Comparison of ENCODE assay signal across 8 mouse cellular contexts in the genomic region with DNA sequence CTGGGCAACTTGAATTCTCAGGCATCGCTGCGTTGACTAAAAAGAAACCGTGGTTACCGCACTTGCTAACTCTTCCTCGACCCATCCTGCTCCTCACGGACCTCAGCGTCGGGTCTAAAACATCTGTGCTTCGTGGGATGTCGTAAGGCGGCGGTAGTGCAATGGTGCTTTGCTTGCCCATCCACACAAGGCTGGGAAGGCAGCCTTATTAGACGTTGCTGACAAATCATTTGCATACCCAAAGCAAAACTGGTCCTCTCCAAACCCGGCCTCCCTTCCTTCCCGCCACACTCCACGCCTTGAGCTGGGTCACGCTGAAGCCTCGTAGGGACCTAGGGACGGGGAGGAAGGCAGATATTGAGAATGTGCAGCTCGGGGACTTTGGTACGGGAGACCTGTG. TPM values are rescaled to one million over a fixed set of nuclear protein-coding genes. Genes with fewer than 3 reads are reported as not detected.
DNase-seq lines count a peak whose midpoint lies in the region; ATAC-seq and TF ChIP-seq lines count a peak whose summit lies in the region.

No protein-coding gene starts in this region.

- in situ Hi-C loops in CH12.LX (cut with MboI; ENCODE audit: low pct_ligation_motif_present, low pct_unique_long_range_greater_than_20kb, low sequenced_read_pairs): no loop called here

- TF ChIP-seq EP300 in CH12.LX (IDR thresholded peaks at IDR 0.05; ENCODE audit: low read length): no peak

- peaks cover 28% of the 10 kb centered on the region for H3K4me1 ChIP-seq in heart, embryonic 10.5 days
- H3K4me1 ChIP-seq in CH12.LX (ENCODE audit: control insufficient read depth in 1 of 2, insufficient read depth in 2 of 2): peaks cover 6 to 35% of the 10 kb centered on the region in 2 experiments
- H3K4me1 ChIP-seq in embryonic facial prominence, embryonic 12.5 days: peaks cover 19% of the 10 kb centered on the region

- H3K9ac ChIP-seq in CH12.LX (ENCODE audit: insufficient read depth, low read depth): peak overlapping the region; percentile 92
- peak overlapping the region; percentile 42 for H3K9ac ChIP-seq in embryonic facial prominence, embryonic 12.5 days

- peak; percentile 50 for ATAC-seq in embryonic facial prominence, embryonic 12.5 days (ENCODE audit: insufficient number of reproducible peaks, insufficient read depth, low FRiP score, low TSS enrichment)
- peak; percentile 39 for ATAC-seq in inflammation-experienced regulatory T-cells, adult 6 months

- H3K9me3 ChIP-seq in heart, embryonic 10.5 days: no peaks in the 10 kb centered on the region
- no peaks in the 10 kb centered on the region for H3K9me3 ChIP-seq in CH12.LX (replicated peaks; ENCODE audit: low read length)
- no peaks in the 10 kb centered on the region for H3K9me3 ChIP-seq in embryonic facial prominence, embryonic 12.5 days

- intact Hi-C loops in heart, postnatal 36 days (cut with DNase I): loop anchor here (1.0 to 2.0 kb wide), 2 partner anchors 61 to 123 kb away; partner anchors contain the start of genes Pphln1, Yaf2 and Zcrb1

- under 1% methylated on average over 21 of the region's 21 CpGs for WGBS in heart, embryonic 10.5 days
- WGBS in embryonic facial prominence, embryonic 12.5 days: under 1% methylated on average over 21 of the region's 21 CpGs
- WGBS in macrophage (ENCODE audit: missing documents): 1% methylated on average over 21 of the region's 21 CpGs

- peaks cover 6% of the 10 kb centered on the region; the same call in 1 of the 2 replicates for H3K36me3 ChIP-seq in heart, embryonic 10.5 days
- H3K36me3 ChIP-seq in CH12.LX (replicated peaks in 1 of 2; ENCODE audit: control insufficient read depth in 1 of 2, insufficient read depth in 1 of 2, low read length in 1 of 2): peaks cover 0 to 26% of the 10 kb centered on the region in 2 experiments
- H3K36me3 ChIP-seq in embryonic facial prominence, embryonic 12.5 days: peaks cover 7% of the 10 kb centered on the region; the same call in 1 of the 2 replicates
- H3K36me3 ChIP-seq in macrophage (ENCODE audit: inconsistent target): no peaks in the 10 kb centered on the region

- H3K4me3 ChIP-seq in heart, embryonic 10.5 days: peak overlapping the region; percentile 86
- H3K4me3 ChIP-seq in CH12.LX (replicated peaks in 1 of 3; ENCODE audit: low read depth in 2 of 3, low read length in 2 of 3, poor library complexity in 1 of 3): peak overlapping the region; percentile 61 to 86 (median 71)
- peak overlapping the region; percentile 82 for H3K4me3 ChIP-seq in embryonic facial prominence, embryonic 12.5 days
- H3K4me3 ChIP-seq in macrophage (ENCODE audit: inconsistent target): peak overlapping the region; percentile 51

- H3K4me2 ChIP-seq in CH12.LX (ENCODE audit: insufficient read depth, low read depth, poor library complexity, severe bottlenecking): peak overlapping the region; percentile 85
- H3K4me2 ChIP-seq in embryonic facial prominence, embryonic 12.5 days (replicated peaks): peak overlapping the region; percentile 71

- TF ChIP-seq POLR2A in CH12.LX (IDR thresholded peaks at IDR 0.05; ENCODE audit: low read depth, low read length): peak; percentile 58

- no peaks in the 10 kb centered on the region for H3K27me3 ChIP-seq in heart, embryonic 10.5 days (ENCODE audit: insufficient read depth, poor library complexity, severe bottlenecking)
- no peaks in the 10 kb centered on the region for H3K27me3 ChIP-seq in CH12.LX (replicated peaks)
- H3K27me3 ChIP-seq in embryonic facial prominence, embryonic 12.5 days: no peaks in the 10 kb centered on the region

- DNase-seq in heart, embryonic 10.5 days (ENCODE audit: low spot score): peak; percentile 82
- no peak for DNase-seq in heart, postnatal 36 days
- peak; percentile 76 for DNase-seq in CH12.LX (ENCODE audit: extremely low read depth)
- DNase-seq in urinary bladder, adult 2 months (ENCODE audit: low spot score): no peak
- DNase-seq in urinary bladder, postnatal 25 days (ENCODE audit: low spot score): no peak

- dilution Hi-C loops in CH12.LX (cut with MboI; ENCODE audit: extremely low pct_ligation_motif_present, extremely low pct_unique_long_range_greater_than_20kb, low sequenced_read_pairs): no loop called here

- no peak for TF ChIP-seq RAD21 in CH12.LX (IDR thresholded peaks at IDR 0.05; ENCODE audit: low read depth, low read length)

- no peak for TF ChIP-seq CTCF in CH12.LX (conservative IDR thresholded peaks at IDR 0.05 in 1 of 2, IDR thresholded peaks at IDR 0.05 in 1 of 2; ENCODE audit: low read depth in 2 of 2, low read length in 2 of 2)

- peak overlapping the region; percentile 93 for H3K27ac ChIP-seq in heart, embryonic 10.5 days
- H3K27ac ChIP-seq in CH12.LX (ENCODE audit: insufficient read depth, low read depth): peak overlapping the region; percentile 93
- peak overlapping the region; percentile 75 for H3K27ac ChIP-seq in embryonic facial prominence, embryonic 12.5 days
- peak overlapping the region; percentile 81 for H3K27ac ChIP-seq in macrophage

- H3K79me2 ChIP-seq in CH12.LX (replicated peaks; ENCODE audit: control insufficient read depth, extremely low read depth, insufficient read depth, poor library complexity, severe bottlenecking) (peaks cover 23% of the 10 kb centered on the region), macrophage (ENCODE audit: inconsistent target) (peaks cover 41% of the 10 kb centered on the region)

TF ChIP-seq in CH12.LX, 34 proteins besides CTCF, POLR2A, EP300 and RAD21 (continues in another document):
- no peak for TF ChIP-seq POLR2AphosphoS2 (IDR thresholded peaks at IDR 0.05; ENCODE audit: low read depth, low read length)
- TF ChIP-seq JUN (IDR thresholded peaks at IDR 0.05; ENCODE audit: insufficient read depth, low read depth, low read length): no peak
- TF ChIP-seq CHD1 (IDR thresholded peaks at IDR 0.05; ENCODE audit: low read depth, low read length): no peak
- TF ChIP-seq USF1 (IDR thresholded peaks at IDR 0.05; ENCODE audit: low read depth, low read length): no peak
- TF ChIP-seq USF2 (conservative IDR thresholded peaks at IDR 0.05; ENCODE audit: low read depth, low read length): no peak
- peak; percentile 74 for TF ChIP-seq MXI1 (IDR thresholded peaks at IDR 0.05; ENCODE audit: low read depth, low read length)
- no peak for TF ChIP-seq ELF1 (IDR thresholded peaks at IDR 0.05; ENCODE audit: low read depth, low read length)
- 0 out of 2 replicates have a peak, but pooled peaks have one; percentile 13 for TF ChIP-seq BHLHE40 (IDR thresholded peaks at IDR 0.05; ENCODE audit: low read depth, low read length)
- no peak for TF ChIP-seq JUND (conservative IDR thresholded peaks at IDR 0.05; ENCODE audit: low read depth, low read length)
- 0 out of 2 replicates have a peak, but pooled peaks have one; percentile 55 for TF ChIP-seq TBP (conservative IDR thresholded peaks at IDR 0.05; ENCODE audit: low read depth, low read length)
- no peak for TF ChIP-seq HCFC1 (IDR thresholded peaks at IDR 0.05; ENCODE audit: low read depth, low read length)
- no peak for TF ChIP-seq ETS1 (conservative IDR thresholded peaks at IDR 0.05; ENCODE audit: low read depth, low read length)
- no peak for TF ChIP-seq GABPA (IDR thresholded peaks at IDR 0.05; ENCODE audit: insufficient replicate concordance, low read depth, low read length)
- no peak for TF ChIP-seq ZMIZ1 (IDR thresholded peaks at IDR 0.05; ENCODE audit: low read depth, low read length)
- no peak; the same call in 1 of the 2 replicates for TF ChIP-seq SMC3 (IDR thresholded peaks at IDR 0.05; ENCODE audit: low read depth, low read length)
- TF ChIP-seq MEF2A (IDR thresholded peaks at IDR 0.05; ENCODE audit: borderline replicate concordance, low read depth, low read length): no peak
- TF ChIP-seq IRF4 (IDR thresholded peaks at IDR 0.05; ENCODE audit: low read depth, low read length): no peak; the same call in 1 of the 2 replicates
- no peak for TF ChIP-seq MAZ (IDR thresholded peaks at IDR 0.05; ENCODE audit: low read depth, low read length)
- peak; percentile 38; the same call in 1 of the 2 replicates for TF ChIP-seq CHD2 (IDR thresholded peaks at IDR 0.05; ENCODE audit: low read length)
- no peak for TF ChIP-seq ZC3H11A (IDR thresholded peaks at IDR 0.05; ENCODE audit: low read depth, low read length)
- TF ChIP-seq MYC (IDR thresholded peaks at IDR 0.05; ENCODE audit: low read depth, low read length): 0 out of 2 replicates have a peak, but pooled peaks have one; percentile 46
- no peak for TF ChIP-seq MAFK (IDR thresholded peaks at IDR 0.05; ENCODE audit: insufficient replicate concordance, low read length)
- no peak for TF ChIP-seq UBTF (IDR thresholded peaks at IDR 0.05; ENCODE audit: low read depth, low read length)
- TF ChIP-seq E2F4 (IDR thresholded peaks at IDR 0.05; ENCODE audit: insufficient replicate concordance, low read depth, low read length): 0 out of 2 replicates have a peak, but pooled peaks have one; percentile 37
- no peak for TF ChIP-seq TCF12 (IDR thresholded peaks at IDR 0.05; ENCODE audit: low read depth, low read length)
- TF ChIP-seq NELFE (IDR thresholded peaks at IDR 0.05; ENCODE audit: low read depth, low read length): peak; percentile 27; the same call in 1 of the 2 replicates
- TF ChIP-seq ZKSCAN1 (IDR thresholded peaks at IDR 0.05; ENCODE audit: borderline replicate concordance, low read depth, low read length): no peak
- no peak for TF ChIP-seq NRF1 (IDR thresholded peaks at IDR 0.05; ENCODE audit: low read depth, low read length)
- peak; percentile 84 for TF ChIP-seq MAX (IDR thresholded peaks at IDR 0.05; ENCODE audit: low read length)
- TF ChIP-seq ZNF384 (IDR thresholded peaks at IDR 0.05; ENCODE audit: low read depth, low read length): no peak
- no peak for TF ChIP-seq PAX5 (IDR thresholded peaks at IDR 0.05; ENCODE audit: low read length)

RNA-seq across cellular contexts. Expression of gene Gxylt1, which starts 0.6 kb away (rescaled TPM):
- 14.3 and 17.2 TPM in 2 replicates for polyA plus RNA-seq in heart, embryonic 10.5 days (2016; fragmentation: Nextera tagmentation; extraction: Ambion mirVana)
- total RNA-seq in heart, postnatal 36 days (2021): 10 to 100 TPM; 10.6 to 12.3 TPM
- total RNA-seq in CH12.LX (2012; rRNA removed) (7.5 TPM in 2 replicates), CH12.LX (2014; rRNA removed) (9.3 and 9.5 TPM in 2 replicates)
- polyA plus RNA-seq in CH12.LX (2012; ENCODE audit: insufficient read length, low read depth) (17.1 and 18.5 TPM in 2 replicates), macrophage (2018) (15.2 to 18.2 TPM (median 17.6 TPM) in 3 replicates)
- 24.3 and 26.1 TPM in 2 replicates for polyA plus RNA-seq in embryonic facial prominence, embryonic 12.5 days (2016; fragmentation: Nextera tagmentation; extraction: Ambion mirVana)
- polyA plus RNA-seq in inflammation-experienced regulatory T-cells, adult 6 months (2017; shearing (Covaris generic)): 1 to 10 TPM; 6.8 to 7.2 (median 7.0) TPM
- total RNA-seq in macrophage (2018; cell fraction: chromatin; rRNA removed): 10 to 100 TPM; 10.1 to 32.2 (median 24.0) TPM
- 10 to 100 TPM; 12.7 to 27.0 (median 18.4) TPM for total RNA-seq in macrophage (2018; cell fraction: cytosol; rRNA removed)
- 10 to 100 TPM; 20.8 to 53.7 (median 31.5) TPM for total RNA-seq in macrophage (2018; cell fraction: nucleus; rRNA removed)
- 5.9 and 8.2 TPM in 2 replicates for polyA plus RNA-seq in urinary bladder, adult 2 months (2012; rRNA removed)

Comparison
In these comparisons a context has a peak if more than half of its experiments do, and no peak if none do; other contexts are left out.
1. DNase-seq: peak in heart, embryonic 10.5 days (single experiment) and CH12.LX (single experiment); none in heart, postnatal 36 days (0 of 2), urinary bladder, adult 2 months (single experiment) and urinary bladder, postnatal 25 days (single experiment).
2. Peak in every context shown above with its lines, with median percentiles within 50 percentile points of each other: H3K27ac ChIP-seq and H3K4me3 ChIP-seq.